Mouse (Mus musculus) heart, postnatal 0 days (tissue): ENCODE data around the gene Mief1. TPM values are rescaled to one million over a fixed set of nuclear protein-coding genes. Genes with fewer than 3 reads are reported as not detected.

ENCODE experiments used
- ATAC-seq: fragments of 200-750 bp; cut with Nextera tagmentation; 2 replicates; pipeline ENCODE4 v1.8.0; 2017; ENCODE audit warnings: low read depth, moderate number of reproducible peaks, moderate library complexity; ENCODE audit not compliant: insufficient read depth
- DNase-seq: peaks from one replicate; pipeline ENCODE4 v3.0.0-alpha.2; 2016; ENCODE audit warnings: low spot score
- H3K27ac ChIP-seq: fragments of 300-500 bp; sonication (generic); 2 replicates; pipeline ENCODE4 v1.5.1; 2014; ENCODE audit warnings: low read depth, mild to moderate bottlenecking
- H3K27me3 ChIP-seq: fragments of 300-500 bp; sonication (generic); 2 replicates; pipeline ENCODE4 v1.6.1; 2014; ENCODE audit warnings: low read length, mixed read lengths; ENCODE audit not compliant: control insufficient read depth, insufficient read depth
- H3K36me3 ChIP-seq: fragments of 300-500 bp; sonication (generic); replicated peaks from 2 replicates; pipeline ENCODE4 v1.6.1; 2014; ENCODE audit warnings: low read length, mixed read lengths; ENCODE audit not compliant: control insufficient read depth, insufficient read depth
- H3K4me1 ChIP-seq: fragments of 300-500 bp; sonication (generic); 2 replicates; pipeline ENCODE4 v1.6.1; 2014; ENCODE audit warnings: antibody characterized with exemption; ENCODE audit not compliant: control insufficient read depth, insufficient read depth
- H3K4me2 ChIP-seq: fragments of 300-500 bp; sonication (generic); 2 replicates; pipeline ENCODE4 v1.6.1; 2014; ENCODE audit warnings: low read depth, mild to moderate bottlenecking, low read length, moderate library complexity
- H3K4me3 ChIP-seq: fragments of 300-500 bp; sonication (generic); 2 replicates; pipeline ENCODE4 v1.5.1; 2014; ENCODE audit warnings: low read depth, low read length
- H3K9ac ChIP-seq: fragments of 300-500 bp; sonication (generic); replicated peaks from 2 replicates; pipeline ENCODE4 v1.6.1; 2014; ENCODE audit warnings: low read depth, low read length, mixed read lengths
- H3K9me3 ChIP-seq: fragments of 300-500 bp; sonication (generic); replicated peaks from 2 replicates; pipeline ENCODE4 v1.6.1; 2016; ENCODE audit warnings: low read length; ENCODE audit not compliant: control insufficient read depth
- CTCF ChIP-seq: IDR thresholded peaks from 2 replicates; pipeline ENCODE4 v1.5.1; 2016; ENCODE audit warnings: antibody characterized with exemption, control low read depth, low read depth
- EP300 ChIP-seq: IDR thresholded peaks from 2 replicates; pipeline ENCODE4 v1.6.1; 2016; ENCODE audit warnings: antibody characterized with exemption, low read depth
- WGBS: fragments of 180-500 bp; shearing (Covaris S2); extraction: QIAGEN DNeasy Blood & Tissue Kit; methylation state at CpG from one replicate; pipeline ENCODE4 v1.1.7; 2014; 5-methylcytosine and 5-hydroxymethylcytosine counted together
- polyA plus RNA-seq: library from polyadenylated mRNA; unstranded; fragments of >200 nt; fragmentation: Nextera tagmentation; extraction: Ambion mirVana; gene quantifications from 2 replicates; pipeline ENCODE4 v1.2.1, GENCODE M21; 2015
- total RNA-seq: library from RNA; depleted of rRNA; stranded (reverse); fragments of >200 nt; gene quantifications from 2 replicates; pipeline ENCODE4 v1.2.3, GENCODE M21; 2014; ENCODE audit warnings: low replicate concordance; rRNA removed

The Mief1 gene
- total and polyA plus RNA-seq, 2 experiments from 2014 or later: 17.8 to 39.8 TPM

DNA sequence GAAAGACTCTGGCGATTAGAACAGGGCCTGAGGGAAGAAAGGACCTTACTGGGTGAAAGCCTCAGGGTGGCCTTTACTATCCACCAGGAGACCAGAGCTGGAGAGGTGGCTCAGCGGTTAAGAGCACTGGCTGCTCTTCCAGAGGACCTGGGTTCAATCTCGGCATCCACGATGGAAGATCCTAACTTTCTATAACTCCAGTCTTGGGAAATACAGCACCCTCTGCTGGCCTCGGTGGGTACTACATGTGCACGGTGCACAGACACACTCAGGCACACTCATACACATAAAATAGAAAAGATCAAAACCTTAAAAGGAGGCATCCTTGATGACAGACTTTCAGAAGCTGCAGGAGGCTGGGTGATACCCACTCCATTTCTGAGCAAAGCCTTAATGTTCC is 46.8 kb downstream of the Mief1 start:
- Histone ChIP-seq H3K4me2 (no peak overlapping the region), H3K4me1 (no peaks in the 10 kb centered on the region), H3K36me3 (no peaks in the 10 kb centered on the region), H3K4me3 (no peak overlapping the region), H3K27me3 (peaks cover 30% of the 10 kb centered on the region), H3K9me3 (no peaks in the 10 kb centered on the region), H3K9ac (no peak overlapping the region), H3K27ac (no peak overlapping the region)
- no peak for ATAC-seq
- TF ChIP-seq CTCF (peak; percentile 48), EP300 (no peak)
- DNase-seq: no peak
- WGBS: 18% methylated on average over 6 of the region's 6 CpGs

- Histone ChIP-seq H3K4me1 (no peaks in the 10 kb centered on the region), H3K36me3 (no peaks in the 10 kb centered on the region), H3K27ac (no peak within 1 kb of the TSS), H3K27me3 (peaks cover 77% of the 10 kb centered on the region), H3K9me3 (no peaks in the 10 kb centered on the region), H3K9ac (no peak within 1 kb of the TSS), H3K4me3 (peak within 1 kb of the TSS; percentile 53), H3K4me2 (peak within 1 kb of the TSS; percentile 80)
- TF ChIP-seq CTCF (no peak), EP300 (no peak)
- DNase-seq (no peak), ATAC-seq (no peak)
- WGBS: under 1% methylated on average over 50 of the region's 50 CpGs
Observed at GRCm38 (mm10) chr15:80286851-80287415, 53.1 kb downstream of the Mief1 start, which contains the start of gene Cacna1i. Cacna1i (plus strand) TSS chr15:80287238.

GRCm38 (mm10) chr15:80288036-80288435 is 54.2 kb downstream of the Mief1 start:
- H3K9ac ChIP-seq: no peak overlapping the region
- no peak for ATAC-seq
- peaks cover 73% of the 10 kb centered on the region for H3K27me3 ChIP-seq
- no peak for TF ChIP-seq CTCF
- TF ChIP-seq EP300: no peak
- WGBS: 6% methylated on average over 23 of the region's 23 CpGs
- H3K4me2 ChIP-seq: peak overlapping the region; percentile 80
- no peaks in the 10 kb centered on the region for H3K9me3 ChIP-seq
- peak overlapping the region; percentile 53 for H3K4me3 ChIP-seq
- no peaks in the 10 kb centered on the region for H3K36me3 ChIP-seq
- H3K4me1 ChIP-seq: no peaks in the 10 kb centered on the region
- no peak for DNase-seq
- no peak overlapping the region for H3K27ac ChIP-seq

- no peak overlapping the region for H3K4me3 ChIP-seq
- DNase-seq (peak; percentile 29), ATAC-seq (no peak)
- TF ChIP-seq EP300 (no peak), CTCF (peak; percentile 53)
- H3K27me3 ChIP-seq: peaks cover 64% of the 10 kb centered on the region
- no peak overlapping the region for H3K4me2 ChIP-seq
- H3K9ac ChIP-seq: no peak overlapping the region
- no peaks in the 10 kb centered on the region for H3K4me1 ChIP-seq
- H3K36me3 ChIP-seq: no peaks in the 10 kb centered on the region
- 4% methylated on average over 10 of the region's 10 CpGs for WGBS
- H3K9me3 ChIP-seq: no peaks in the 10 kb centered on the region
- no peak overlapping the region for H3K27ac ChIP-seq
Observed at GRCm38 (mm10) chr15:80289436-80289835, 55.6 kb downstream of the Mief1 start.

GRCm38 (mm10) chr15:80297146-80297545 is 63.3 kb downstream of the Mief1 start:
- Histone ChIP-seq H3K4me2 (no peak overlapping the region), H3K9me3 (no peaks in the 10 kb centered on the region), H3K9ac (no peak overlapping the region), H3K36me3 (no peaks in the 10 kb centered on the region), H3K27me3 (no peaks in the 10 kb centered on the region), H3K4me3 (no peak overlapping the region), H3K4me1 (no peaks in the 10 kb centered on the region), H3K27ac (no peak overlapping the region)
- TF ChIP-seq EP300 (no peak), CTCF (no peak)
- ATAC-seq (no peak), DNase-seq (no peak)
- WGBS: 97% methylated on average over 1 of the region's 1 CpGs

Other genes starting within 250 kb of the Mief1 start
- 32.2 and 33.7 TPM in 2 replicates for gene Pdgfb, start 219.0 kb upstream of the Mief1 start, total RNA-seq
- gene Pdgfb, start 219.0 kb upstream of the Mief1 start, polyA plus RNA-seq: 3.3 and 3.5 TPM in 2 replicates
- gene Syngr1, start 142.7 kb upstream of the Mief1 start, total RNA-seq: 104 and 144 TPM in 2 replicates
- gene Syngr1, start 142.7 kb upstream of the Mief1 start, polyA plus RNA-seq: 140 and 150 TPM in 2 replicates
- 763 and 766 TPM in 2 replicates for gene Rpl3, start 142.2 kb upstream of the Mief1 start, total RNA-seq
- gene Rpl3, start 142.2 kb upstream of the Mief1 start, polyA plus RNA-seq: 480 and 487 TPM in 2 replicates
- gene Tab1, start 100.9 kb upstream of the Mief1 start, total RNA-seq: 37.3 and 41.2 TPM in 2 replicates
- 25.0 and 29.1 TPM in 2 replicates for gene Tab1, start 100.9 kb upstream of the Mief1 start, polyA plus RNA-seq
- 0.89 and 1.9 TPM in 2 replicates for gene Mgat3, start 60.3 kb upstream of the Mief1 start, total RNA-seq
- gene Mgat3, start 60.3 kb upstream of the Mief1 start, polyA plus RNA-seq: 0.23 and 0.47 TPM in 2 replicates
- not detected in 2 replicates for gene AC140267.1, start 1.8 kb downstream of the Mief1 start, total RNA-seq
- not detected in 2 replicates for gene AC140267.1, start 1.8 kb downstream of the Mief1 start, polyA plus RNA-seq
- gene Atf4, start 21.2 kb downstream of the Mief1 start, total RNA-seq: 122 and 128 TPM in 2 replicates
- gene Atf4, start 21.2 kb downstream of the Mief1 start, polyA plus RNA-seq: 63.5 and 65.0 TPM in 2 replicates
- gene Rps19bp1, start 30.3 kb downstream of the Mief1 start, total RNA-seq: 13.7 and 21.6 TPM in 2 replicates
- gene Rps19bp1, start 30.3 kb downstream of the Mief1 start, polyA plus RNA-seq: 34.7 and 35.8 TPM in 2 replicates
- not detected in 2 replicates for gene Cacna1i, start 53.2 kb downstream of the Mief1 start, total RNA-seq
- not detected in 2 replicates for gene Cacna1i, start 53.2 kb downstream of the Mief1 start, polyA plus RNA-seq